Mouse (Mus musculus) hindbrain, embryonic 15.5 days (tissue): Measurements from ENCODE around the gene Castor2. TPM values are rescaled to one million over a fixed set of nuclear protein-coding genes. Genes with fewer than 3 reads are reported as not detected.

Experiments used
- ATAC-seq: fragments of 200-750 bp; cut with Nextera tagmentation; 2 replicates; pipeline ENCODE4 v1.8.0; 2017; ENCODE audit warnings: low read depth, moderate number of reproducible peaks, moderate TSS enrichment; ENCODE audit not compliant: low FRiP score
- H3K27ac ChIP-seq: fragments of 300-500 bp; sonication (generic); replicated peaks from 2 replicates; pipeline ENCODE4 v1.5.1; 2015; ENCODE audit warnings: mild to moderate bottlenecking, inconsistent platforms
- H3K27me3 ChIP-seq: fragments of 300-500 bp; sonication (generic); 2 replicates; pipeline ENCODE4 v1.6.1; 2015; ENCODE audit warnings: control low read depth, inconsistent platforms
- H3K36me3 ChIP-seq: fragments of 300-500 bp; sonication (generic); 2 replicates; pipeline ENCODE4 v1.6.1; 2015; ENCODE audit warnings: control low read depth, inconsistent platforms
- H3K4me1 ChIP-seq: fragments of 300-500 bp; sonication (generic); replicated peaks from 2 replicates; pipeline ENCODE4 v1.6.1; 2015; ENCODE audit warnings: control low read depth, inconsistent platforms
- H3K4me2 ChIP-seq: fragments of 300-500 bp; sonication (generic); 2 replicates; pipeline ENCODE4 v1.6.1; 2015; ENCODE audit warnings: moderate library complexity, mild to moderate bottlenecking, inconsistent platforms
- H3K4me3 ChIP-seq: fragments of 300-500 bp; sonication (generic); 2 replicates; pipeline ENCODE4 v1.5.1; 2015; ENCODE audit warnings: mild to moderate bottlenecking, inconsistent platforms
- H3K9ac ChIP-seq: fragments of 300-500 bp; sonication (generic); 2 replicates; pipeline ENCODE4 v1.6.1; 2015; ENCODE audit warnings: inconsistent platforms
- H3K9me3 ChIP-seq: fragments of 300-500 bp; sonication (generic); 2 replicates; pipeline ENCODE4 v1.6.1; 2016; ENCODE audit warnings: control low read depth, inconsistent platforms
- WGBS: fragments of 180-500 bp; shearing (Covaris S2); methylation state at CpG from one replicate; pipeline ENCODE4 v1.1.7; 2015; 5-methylcytosine and 5-hydroxymethylcytosine counted together
- polyA plus RNA-seq: library from polyadenylated mRNA; unstranded; fragments of >200 nt; fragmentation: Nextera tagmentation; extraction: Ambion mirVana; gene quantifications from 2 replicates; pipeline ENCODE4 v1.2.1, GENCODE M21; 2015

Gene Castor2
- polyA plus RNA-seq, 1 experiment from 2014 or later: 27.5 TPM

DNA sequence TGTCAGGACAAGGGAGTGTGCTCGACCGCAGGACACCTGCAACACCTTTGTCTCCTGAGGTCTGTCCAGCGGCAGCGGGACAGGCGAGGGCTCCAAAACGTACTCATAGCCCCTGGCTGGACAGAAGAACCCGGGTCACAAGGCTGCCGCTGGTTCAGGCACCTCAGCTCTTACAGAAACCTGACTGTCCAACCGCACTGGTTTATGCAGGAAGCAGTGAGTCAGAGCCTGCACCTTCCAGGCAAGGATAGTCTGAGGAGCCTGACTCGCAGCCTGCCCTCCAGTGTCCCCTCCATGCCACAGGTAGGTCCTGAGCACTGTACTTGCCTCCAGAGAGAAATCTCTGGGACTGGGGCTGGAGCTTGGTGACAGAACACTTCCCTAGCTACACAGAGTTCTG, 69.7 kb downstream of the Castor2 start:
- Histone ChIP-seq H3K36me3 (0 out of 2 replicates have a peak, but pooled peaks cover 13% of the 10 kb centered on the region), H3K27ac (no peak overlapping the region), H3K27me3 (no peaks in the 10 kb centered on the region), H3K4me3 (no peak overlapping the region), H3K9ac (no peak overlapping the region), H3K9me3 (no peaks in the 10 kb centered on the region), H3K4me2 (no peak overlapping the region), H3K4me1 (no peaks in the 10 kb centered on the region)
- ATAC-seq: no peak
- WGBS: 93% methylated on average over 10 of the region's 10 CpGs

DNA sequence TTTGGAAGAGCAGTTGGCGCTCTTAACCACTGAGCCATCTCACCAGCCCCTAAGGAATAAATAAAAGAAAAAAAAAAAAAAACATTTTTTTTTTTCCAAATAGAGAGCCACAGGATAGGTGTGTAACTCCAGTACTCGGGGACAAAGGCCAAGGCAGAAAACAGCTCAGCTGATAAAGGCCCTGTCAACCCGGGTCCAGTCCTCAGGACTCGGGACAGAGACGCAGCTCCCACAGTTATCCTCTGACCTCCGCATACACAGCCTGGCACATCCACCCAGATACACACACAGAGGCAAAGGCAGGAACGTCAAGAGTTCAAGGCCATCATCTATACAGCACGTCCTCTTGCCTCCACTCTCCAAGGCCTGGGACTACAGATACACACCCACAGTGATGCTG, 70.7 kb downstream of the Castor2 start:
- H3K36me3 ChIP-seq: 0 out of 2 replicates have a peak, but pooled peaks cover 13% of the 10 kb centered on the region
- H3K27ac ChIP-seq: no peak overlapping the region
- peaks cover 6% of the 10 kb centered on the region for H3K4me1 ChIP-seq
- no peak for ATAC-seq
- 96% methylated on average over 8 of the region's 8 CpGs for WGBS
- no peaks in the 10 kb centered on the region for H3K9me3 ChIP-seq
- no peak overlapping the region for H3K4me2 ChIP-seq
- H3K27me3 ChIP-seq: no peaks in the 10 kb centered on the region
- no peak overlapping the region for H3K9ac ChIP-seq
- H3K4me3 ChIP-seq: no peak overlapping the region

DNA sequence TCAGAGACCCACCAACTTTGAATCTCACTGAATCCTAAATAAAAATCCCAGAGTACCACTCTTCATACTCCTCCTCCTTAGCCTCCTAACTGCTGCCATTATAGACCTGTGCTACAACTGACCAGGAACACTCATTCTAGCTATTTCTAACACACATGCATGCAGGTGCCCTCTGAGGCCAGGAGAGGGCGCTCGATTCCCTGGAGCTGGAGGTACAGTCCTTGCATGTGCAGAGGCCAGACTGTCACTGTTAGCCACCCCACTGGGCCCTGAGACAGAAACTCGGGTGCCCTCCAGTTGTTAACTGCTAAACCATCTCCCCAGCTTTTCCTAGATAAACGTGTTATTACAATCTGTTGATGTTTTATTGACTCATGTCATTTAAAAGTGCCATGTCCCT, 73.7 kb downstream of the Castor2 start:
- Histone ChIP-seq H3K9me3 (no peaks in the 10 kb centered on the region), H3K4me1 (peaks cover 14% of the 10 kb centered on the region), H3K27ac (no peak overlapping the region), H3K4me3 (no peak overlapping the region), H3K36me3 (0 out of 2 replicates have a peak, but pooled peaks cover 4% of the 10 kb centered on the region), H3K9ac (no peak overlapping the region), H3K4me2 (no peak overlapping the region), H3K27me3 (no peaks in the 10 kb centered on the region)
- ATAC-seq: no peak
- 47% methylated on average over 4 of the region's 4 CpGs for WGBS

DNA sequence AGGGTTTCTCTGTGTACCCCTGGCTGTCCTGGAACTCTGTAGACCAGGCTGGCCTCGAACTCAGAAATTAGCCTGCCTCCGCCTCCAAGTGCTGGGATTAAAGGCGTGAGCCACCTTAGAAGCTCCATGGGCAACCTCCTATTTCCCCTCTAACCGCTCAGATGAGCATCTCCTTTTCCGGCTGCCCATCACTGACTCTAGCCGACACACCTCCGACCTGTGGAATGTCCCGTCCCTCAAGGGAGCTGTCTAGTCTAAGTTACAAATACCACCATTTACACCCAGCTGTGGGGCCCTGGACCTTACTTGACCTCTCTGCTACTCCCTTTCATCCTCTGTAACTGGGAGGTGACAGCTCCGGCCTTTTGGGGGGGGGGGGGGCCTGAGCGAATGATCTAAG, 76.2 kb downstream of the Castor2 start:
- H3K9ac ChIP-seq: peak overlapping the region; percentile 52
- no peaks in the 10 kb centered on the region for H3K27me3 ChIP-seq
- H3K36me3 ChIP-seq: no peaks in the 10 kb centered on the region
- H3K4me1 ChIP-seq: peaks cover 14% of the 10 kb centered on the region
- ATAC-seq: no peak
- H3K4me3 ChIP-seq: peak overlapping the region; percentile 89
- peak overlapping the region; percentile 79 for H3K27ac ChIP-seq
- WGBS: 13% methylated on average over 10 of the region's 10 CpGs
- H3K4me2 ChIP-seq: peak overlapping the region; percentile 82
- no peaks in the 10 kb centered on the region for H3K9me3 ChIP-seq

DNA sequence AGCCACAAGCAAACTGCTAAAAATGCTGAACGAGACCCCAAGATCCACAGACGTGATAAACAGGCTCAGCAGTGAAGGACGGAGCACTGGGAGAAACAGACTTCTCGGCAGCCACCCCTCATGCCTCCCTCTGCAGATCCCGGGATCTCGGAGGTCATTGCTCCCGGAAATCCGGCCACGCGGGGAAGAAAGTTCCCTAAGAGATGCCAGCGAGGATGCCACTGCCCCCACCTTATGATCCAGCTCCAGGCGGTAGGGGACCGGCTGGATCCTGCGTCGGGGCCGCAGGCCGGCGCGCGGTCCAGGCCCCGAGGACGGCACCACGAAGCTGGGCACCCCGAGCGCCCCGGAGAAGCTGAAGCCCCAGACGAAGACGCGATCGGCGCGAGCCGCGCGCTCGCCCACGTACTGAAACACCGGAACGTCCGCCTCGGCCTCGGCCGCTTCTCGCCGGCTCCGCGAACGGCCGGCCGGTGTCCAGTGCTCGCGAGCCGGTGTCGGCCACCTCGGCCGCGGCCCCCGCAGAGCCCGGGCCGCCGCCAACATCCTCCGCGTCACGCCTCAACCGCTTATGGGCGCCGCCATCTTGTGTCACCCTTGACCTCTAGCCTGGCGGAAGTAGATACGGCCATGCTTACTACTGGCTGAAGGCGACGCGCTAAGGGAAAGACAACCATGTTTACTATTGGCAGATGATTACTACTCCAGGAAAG, 76.8 kb downstream of the Castor2 start, which contains the start of gene Rcc1l:
Gene Rcc1l, minus strand, starts transcription at position 606 of the 713 bp plus-strand sequence.
- H3K4me2 ChIP-seq: peak within 1 kb of the TSS; percentile 82
- WGBS: under 1% methylated on average over 72 of the region's 72 CpGs
- ATAC-seq: peak; percentile 86
- peak within 1 kb of the TSS; percentile 79 for H3K27ac ChIP-seq
- H3K9ac ChIP-seq: peak within 1 kb of the TSS; percentile 52
- H3K36me3 ChIP-seq: no peaks in the 10 kb centered on the region
- no peaks in the 10 kb centered on the region for H3K27me3 ChIP-seq
- no peaks in the 10 kb centered on the region for H3K9me3 ChIP-seq
- peak within 1 kb of the TSS; percentile 89 for H3K4me3 ChIP-seq
- peaks cover 14% of the 10 kb centered on the region for H3K4me1 ChIP-seq

DNA sequence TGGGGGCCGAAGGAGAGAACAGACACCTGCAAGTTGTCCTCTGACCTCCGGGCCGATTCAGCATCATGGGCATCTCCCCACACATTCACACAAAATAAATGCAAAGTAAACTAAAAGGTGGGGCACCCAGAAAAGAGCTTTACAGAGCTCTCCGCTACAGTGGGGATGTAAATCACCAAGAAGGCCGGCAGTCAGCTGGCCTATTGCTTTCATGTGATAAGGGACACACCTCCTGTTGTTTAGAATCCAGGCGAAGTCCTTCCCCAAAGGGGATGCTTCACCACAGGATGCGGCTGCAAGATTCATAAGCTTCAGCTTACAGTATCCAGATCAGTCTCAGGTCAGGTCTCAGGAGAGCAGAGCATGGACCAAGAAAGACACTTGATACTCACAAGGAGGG, 79.0 kb downstream of the Castor2 start:
- ATAC-seq: no peak
- 80% methylated on average over 7 of the region's 7 CpGs for WGBS
- H3K9ac ChIP-seq: no peak overlapping the region

DNA sequence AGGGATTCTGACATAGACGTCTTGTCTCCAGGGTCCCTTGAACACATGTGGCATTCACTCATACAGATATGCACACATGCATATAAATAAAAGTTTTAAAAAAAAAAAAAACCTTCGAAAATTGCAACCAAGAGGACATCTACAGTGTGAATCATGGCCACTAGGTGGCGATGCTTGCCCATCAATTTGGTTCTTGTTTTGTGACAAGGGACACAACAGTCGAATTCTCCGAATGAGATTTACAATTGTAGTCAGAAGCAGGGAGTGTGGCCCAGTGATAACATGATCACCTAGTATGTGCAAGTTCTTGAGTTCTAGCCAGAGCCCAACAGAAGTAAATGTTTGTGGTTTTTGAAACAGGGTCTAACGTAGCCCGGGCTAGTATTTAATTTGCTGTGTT, 80.4 kb downstream of the Castor2 start:
- H3K36me3 ChIP-seq: no peaks in the 10 kb centered on the region
- no peaks in the 10 kb centered on the region for H3K9me3 ChIP-seq
- no peak overlapping the region for H3K4me2 ChIP-seq
- no peak for ATAC-seq
- no peak overlapping the region for H3K27ac ChIP-seq
- H3K27me3 ChIP-seq: no peaks in the 10 kb centered on the region
- H3K4me3 ChIP-seq: no peak overlapping the region
- no peak overlapping the region for H3K9ac ChIP-seq
- WGBS: 25% methylated on average over 7 of the region's 7 CpGs
- H3K4me1 ChIP-seq: peaks cover 24% of the 10 kb centered on the region

More for the DNA sequence above, 79.0 kb downstream of the Castor2 start:
- Histone ChIP-seq H3K27ac (no peak overlapping the region), H3K36me3 (no peaks in the 10 kb centered on the region), H3K4me3 (no peak overlapping the region), H3K4me2 (no peak overlapping the region), H3K27me3 (no peaks in the 10 kb centered on the region), H3K9me3 (no peaks in the 10 kb centered on the region), H3K4me1 (peaks cover 25% of the 10 kb centered on the region)

DNA sequence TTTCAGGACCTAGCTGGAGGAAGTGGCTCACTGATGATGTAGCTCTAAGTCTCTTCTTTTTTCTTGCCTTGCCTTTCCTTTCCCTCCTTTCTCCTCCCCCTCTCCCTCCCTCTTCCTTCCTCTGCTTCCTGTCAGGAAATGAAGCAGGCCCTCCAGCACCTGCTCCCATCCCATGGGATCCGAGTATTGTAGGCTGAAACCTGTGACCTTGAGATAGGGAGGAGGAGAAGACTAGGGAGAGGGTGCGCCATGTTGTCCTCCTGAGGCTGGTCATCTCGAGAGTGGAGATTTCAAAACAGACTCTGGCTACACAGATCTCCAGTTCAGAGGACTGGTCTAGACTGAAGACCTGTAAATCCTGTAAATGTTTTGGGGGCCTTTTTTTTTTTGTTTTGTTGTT, 82.7 kb downstream of the Castor2 start:
- WGBS: 47% methylated on average over 3 of the region's 3 CpGs
- Histone ChIP-seq H3K27ac (no peak overlapping the region), H3K9me3 (no peaks in the 10 kb centered on the region), H3K9ac (no peak overlapping the region), H3K27me3 (no peaks in the 10 kb centered on the region), H3K4me1 (peaks cover 13% of the 10 kb centered on the region), H3K4me3 (no peak overlapping the region), H3K4me2 (no peak overlapping the region; the same call in 1 of the 2 replicates), H3K36me3 (no peaks in the 10 kb centered on the region)
- ATAC-seq: no peak

DNA sequence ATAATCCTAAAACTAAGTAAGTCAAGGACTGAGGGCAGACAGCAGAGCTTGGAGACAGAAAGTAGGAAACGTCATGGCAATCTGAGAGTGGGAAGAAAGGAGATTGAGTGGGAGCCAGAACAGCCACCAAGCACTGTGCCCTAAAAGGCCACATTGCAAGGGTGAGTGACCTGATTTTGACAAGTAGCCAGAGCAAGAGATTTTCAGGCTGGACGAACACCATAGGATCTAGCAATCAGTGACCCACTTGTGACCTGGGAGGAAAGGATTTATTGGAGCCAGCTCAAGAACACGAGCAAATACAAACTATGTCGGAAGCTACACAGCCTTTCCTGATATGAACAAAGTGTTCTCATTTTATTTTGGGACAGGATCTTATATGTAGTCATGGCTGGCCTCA, 83.2 kb downstream of the Castor2 start:
- H3K27ac ChIP-seq: no peak overlapping the region

DNA sequence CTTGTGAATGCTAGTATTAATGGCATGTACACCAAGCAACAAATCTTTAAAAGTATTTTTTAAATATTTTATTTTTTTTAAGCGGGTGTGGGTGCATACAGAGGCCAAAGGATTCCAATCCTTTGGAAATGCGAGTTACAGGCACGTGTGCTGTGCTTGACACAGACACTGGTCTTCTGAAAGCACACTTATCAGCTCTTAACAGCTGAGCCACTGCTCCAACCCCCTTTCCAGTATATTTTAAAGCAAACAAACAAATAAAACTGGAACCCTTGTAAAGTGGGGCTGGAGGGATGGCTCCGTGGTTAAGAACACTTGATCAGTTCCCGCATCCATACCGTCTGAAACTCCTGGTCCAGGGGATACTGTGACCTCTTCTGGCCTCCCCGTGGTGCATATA, 83.7 kb downstream of the Castor2 start:
- Histone ChIP-seq H3K4me2 (peak overlapping the region; percentile 87), H3K4me1 (peaks cover 13% of the 10 kb centered on the region), H3K9me3 (no peaks in the 10 kb centered on the region), H3K9ac (peak overlapping the region; percentile 70), H3K27ac (peak overlapping the region; percentile 96), H3K4me3 (peak overlapping the region; percentile 64), H3K27me3 (no peaks in the 10 kb centered on the region), H3K36me3 (no peaks in the 10 kb centered on the region; the same call in 1 of the 2 replicates)
- no peak for ATAC-seq
- WGBS: 57% methylated on average over 7 of the region's 7 CpGs

More for the DNA sequence above, 83.2 kb downstream of the Castor2 start:
- peak overlapping the region; percentile 87 for H3K4me2 ChIP-seq
- H3K4me1 ChIP-seq: peaks cover 13% of the 10 kb centered on the region
- WGBS: 62% methylated on average over 4 of the region's 4 CpGs
- no peaks in the 10 kb centered on the region for H3K27me3 ChIP-seq
- ATAC-seq: no peak
- H3K9me3 ChIP-seq: no peaks in the 10 kb centered on the region
- peak overlapping the region; percentile 64; the same call in 1 of the 2 replicates for H3K4me3 ChIP-seq
- no peak overlapping the region for H3K9ac ChIP-seq
- H3K36me3 ChIP-seq: no peaks in the 10 kb centered on the region; the same call in 1 of the 2 replicates

DNA sequence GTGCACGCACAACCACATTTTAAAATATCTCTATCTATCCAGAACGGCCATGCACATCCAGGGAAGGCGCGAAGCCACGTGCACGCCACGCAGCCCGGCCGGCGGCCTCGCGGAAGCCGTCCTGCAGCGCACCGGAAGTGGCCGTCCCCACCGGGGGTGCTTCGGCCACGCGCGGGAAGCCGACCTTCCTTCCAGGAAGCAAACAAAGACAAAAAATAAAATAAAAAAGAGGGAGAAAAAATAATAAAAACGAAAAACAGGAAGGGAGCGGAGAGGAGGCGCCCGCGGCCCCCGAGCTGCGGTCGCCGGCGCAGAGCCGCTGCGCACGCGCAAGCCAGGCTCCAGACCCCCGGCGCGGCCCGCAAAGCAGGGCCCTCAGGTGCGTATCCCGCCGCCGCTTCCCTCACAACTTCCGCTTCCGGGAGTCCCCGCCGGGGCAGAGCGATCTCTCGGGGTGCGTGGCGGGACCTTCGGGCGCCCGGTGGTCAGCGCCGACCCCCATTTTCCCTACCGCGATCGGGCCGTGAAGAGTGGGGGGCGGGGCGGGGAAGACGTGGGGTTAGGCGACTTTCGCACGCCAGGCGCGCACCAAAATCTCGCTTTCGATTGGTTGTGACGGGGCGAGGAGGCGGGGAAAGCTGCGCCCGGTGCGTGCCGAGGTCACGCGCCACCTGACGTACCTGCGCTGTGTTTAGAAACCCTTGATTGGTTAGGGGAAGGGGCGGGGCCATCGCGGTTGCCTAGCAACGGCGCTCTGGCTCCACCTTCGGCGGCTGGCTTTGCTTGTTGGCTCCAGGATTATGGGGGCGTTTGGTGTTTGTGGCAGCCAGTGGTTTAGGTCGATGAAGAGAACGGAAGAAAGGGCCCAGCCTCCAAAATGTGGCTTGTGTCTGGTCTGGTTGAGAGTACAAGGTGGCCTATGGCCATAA, 84.6 kb downstream of the Castor2 start, which contains the start of gene Gtf2ird2:
Gene Gtf2ird2, plus strand, starts transcription at position 140 of the 929 bp plus-strand sequence.
- WGBS: under 1% methylated on average over 88 of the region's 92 CpGs
- no peaks in the 10 kb centered on the region for H3K27me3 ChIP-seq
- peak within 1 kb of the TSS; percentile 96 for H3K27ac ChIP-seq
- H3K4me1 ChIP-seq: peaks cover 13% of the 10 kb centered on the region
- peak; percentile 96 for ATAC-seq
- H3K9ac ChIP-seq: peak within 1 kb of the TSS; percentile 70
- H3K36me3 ChIP-seq: no peaks in the 10 kb centered on the region; the same call in 1 of the 2 replicates
- H3K9me3 ChIP-seq: no peaks in the 10 kb centered on the region
- peak within 1 kb of the TSS; percentile 64 for H3K4me3 ChIP-seq
- peak within 1 kb of the TSS; percentile 87 for H3K4me2 ChIP-seq

DNA sequence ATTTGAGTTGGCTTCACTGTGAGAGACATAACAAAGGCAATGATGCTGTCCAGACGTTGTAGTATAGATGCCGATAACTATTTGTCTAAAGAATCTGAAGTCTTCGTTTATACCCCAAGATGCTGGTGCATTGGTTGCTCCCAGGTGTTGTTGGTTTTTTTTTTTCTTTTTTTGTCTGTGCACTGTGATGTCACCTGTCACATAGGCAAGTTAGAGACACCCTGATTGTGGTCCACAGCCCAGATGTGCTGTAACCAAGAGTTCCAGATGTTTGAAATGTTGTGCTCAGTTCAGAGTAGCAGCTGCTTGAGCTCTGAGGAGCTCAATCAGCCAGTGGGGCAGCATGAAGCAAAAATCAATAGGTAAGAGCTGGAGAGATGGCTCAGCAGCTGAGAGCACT, 86.5 kb downstream of the Castor2 start:
- Histone ChIP-seq H3K4me2 (no peak overlapping the region), H3K9ac (no peak overlapping the region), H3K27me3 (no peaks in the 10 kb centered on the region), H3K4me3 (no peak overlapping the region), H3K9me3 (no peaks in the 10 kb centered on the region), H3K36me3 (no peaks in the 10 kb centered on the region; the same call in 1 of the 2 replicates), H3K27ac (no peak overlapping the region), H3K4me1 (peaks cover 13% of the 10 kb centered on the region)
- no peak for ATAC-seq
- WGBS: 94% methylated on average over 3 of the region's 3 CpGs
